Comparison of ENCODE assay signal across 7 mouse cellular contexts in genomic region chr5:148960211-148960610, GRCm38 (mm10). TPM values are rescaled to one million over a fixed set of nuclear protein-coding genes. Genes with fewer than 3 reads are reported as not detected.
A peak's percentile ranks its signal among the peaks of the same experiment; 100 is the strongest.
DNase-seq lines count a peak whose midpoint lies in the region; ATAC-seq and TF ChIP-seq lines count a peak whose summit lies in the region.

No protein-coding gene starts in this region.

- DNase-seq in kidney, adult 11 months, result peak; percentile 71
- DNase-seq in kidney, postnatal 10 days, result no peak
- no peak for DNase-seq in embryonic facial prominence, embryonic 11.5 days (ENCODE audit: low spot score)
- DNase-seq in kidney, adult 2 months, result peak; percentile 66
- DNase-seq in layer of hippocampus, postnatal 25 days (ENCODE audit: extremely low spot score in 1 of 2, low spot score in 1 of 2), result no peak

- H3K4me1 ChIP-seq in embryonic facial prominence, embryonic 11.5 days (ENCODE audit: control insufficient read depth, insufficient read depth, low read length), result peaks cover 7% of the 10 kb centered on the region
- peaks cover 15% of the 10 kb centered on the region; the same call in 1 of the 2 replicates for H3K4me1 ChIP-seq in kidney, adult 2 months (ENCODE audit: control insufficient read depth, insufficient read depth, low read length)
- H3K4me1 ChIP-seq in neural tube, embryonic 12.5 days, result peaks cover 16% of the 10 kb centered on the region

- ATAC-seq in embryonic facial prominence, embryonic 11.5 days (replicated peaks; ENCODE audit: insufficient number of reproducible peaks, low FRiP score, low TSS enrichment, low read depth), result no peak
- 0 out of 2 replicates have a peak, but pooled peaks have one; percentile 16 for ATAC-seq in neural tube, embryonic 12.5 days (ENCODE audit: low FRiP score, low read depth)
- no peak for ATAC-seq in erythroid progenitor cell, adult 5-6 weeks (replicated peaks; ENCODE audit: low FRiP score, poor library complexity, severe bottlenecking)

- H3K4me3 ChIP-seq in embryonic facial prominence, embryonic 11.5 days (ENCODE audit: low read depth, low read length), result no peak overlapping the region
- H3K4me3 ChIP-seq in kidney, adult 2 months (ENCODE audit: insufficient read depth, low read depth, low read length), result peak overlapping the region; percentile 43
- H3K4me3 ChIP-seq in neural tube, embryonic 12.5 days, result no peak overlapping the region

- WGBS in embryonic facial prominence, embryonic 11.5 days, result 62% methylated on average over 10 of the region's 10 CpGs
- WGBS in kidney, adult 2 months, result 35% methylated on average over 10 of the region's 10 CpGs
- WGBS in neural tube, embryonic 12.5 days, result 56% methylated on average over 10 of the region's 10 CpGs

- H3K4me2 ChIP-seq in embryonic facial prominence, embryonic 11.5 days (ENCODE audit: low read depth, low read length), result peak overlapping the region; percentile 90; the same call in 1 of the 2 replicates
- peak overlapping the region; percentile 88 for H3K4me2 ChIP-seq in neural tube, embryonic 12.5 days (replicated peaks)

- H3K27ac ChIP-seq in embryonic facial prominence, embryonic 11.5 days (replicated peaks; ENCODE audit: low read depth, low read length), result no peak overlapping the region
- H3K27ac ChIP-seq in kidney, adult 2 months (ENCODE audit: insufficient read depth, low read depth, low read length), result peak overlapping the region; percentile 97
- H3K27ac ChIP-seq in neural tube, embryonic 12.5 days, result no peak overlapping the region

- TF ChIP-seq POLR2A in kidney, adult 2 months (IDR thresholded peaks at IDR 0.05; ENCODE audit: low read depth, low read length), result no peak

- H3K27me3 ChIP-seq in embryonic facial prominence, embryonic 11.5 days (ENCODE audit: control insufficient read depth, insufficient read depth, low read length), result no peaks in the 10 kb centered on the region
- no peaks in the 10 kb centered on the region for H3K27me3 ChIP-seq in kidney, adult 2 months (replicated peaks; ENCODE audit: control insufficient read depth, insufficient read depth, low read length)
- H3K27me3 ChIP-seq in neural tube, embryonic 12.5 days (replicated peaks), result no peaks in the 10 kb centered on the region

- H3K9ac ChIP-seq in embryonic facial prominence, embryonic 11.5 days (replicated peaks; ENCODE audit: low read length), result no peak overlapping the region
- no peak overlapping the region for H3K9ac ChIP-seq in neural tube, embryonic 12.5 days

- H3K36me3 ChIP-seq in embryonic facial prominence, embryonic 11.5 days (replicated peaks; ENCODE audit: control insufficient read depth, insufficient read depth, low read depth, low read length), result no peaks in the 10 kb centered on the region
- no peaks in the 10 kb centered on the region for H3K36me3 ChIP-seq in kidney, adult 2 months (ENCODE audit: control insufficient read depth, insufficient read depth, low read length)
- no peaks in the 10 kb centered on the region for H3K36me3 ChIP-seq in neural tube, embryonic 12.5 days

- TF ChIP-seq CTCF in kidney, adult 2 months (conservative IDR thresholded peaks at IDR 0.05; ENCODE audit: insufficient read depth, insufficient read length, low read depth, low read length), result no peak

- H3K9me3 ChIP-seq in embryonic facial prominence, embryonic 11.5 days (replicated peaks; ENCODE audit: control insufficient read depth, low read length), result no peaks in the 10 kb centered on the region
- no peaks in the 10 kb centered on the region for H3K9me3 ChIP-seq in neural tube, embryonic 12.5 days

RNA-seq across cellular contexts. Expression of gene Katnal1, which starts 31.1 kb away (rescaled TPM):
- polyA plus RNA-seq in embryonic facial prominence, embryonic 11.5 days (2014; fragmentation: Nextera tagmentation; extraction: Ambion mirVana), result 21.4 and 25.3 TPM in 2 replicates
- polyA plus RNA-seq in kidney, adult 2 months (2012; rRNA removed), result 6.6 and 7.5 TPM in 2 replicates
- polyA plus RNA-seq in neural tube, embryonic 12.5 days (2016; fragmentation: Nextera tagmentation; extraction: Ambion mirVana), result 35.7 and 36.6 TPM in 2 replicates
- total RNA-seq in erythroid progenitor cell, adult 5-6 weeks (2015; ENCODE audit: low replicate concordance), result 28.5 and 40.2 TPM in 2 replicates
- 47.7 and 54.4 TPM in 2 replicates for total RNA-seq in erythroid progenitor cell, adult 5-6 weeks (2017; ENCODE audit: low replicate concordance)
- 10 to 100 TPM; 60.1 to 63.6 TPM for total RNA-seq in layer of hippocampus, postnatal 25 days (2021)

RNA-seq across cellular contexts. Expression of gene Gm42791, which starts 34.7 kb away (rescaled TPM):
- not detected in 2 replicates for polyA plus RNA-seq in embryonic facial prominence, embryonic 11.5 days (2014; fragmentation: Nextera tagmentation; extraction: Ambion mirVana)
- polyA plus RNA-seq in kidney, adult 2 months (2012; rRNA removed), result not detected in 2 replicates
- polyA plus RNA-seq in neural tube, embryonic 12.5 days (2016; fragmentation: Nextera tagmentation; extraction: Ambion mirVana), result 2.6 and 3.6 TPM in 2 replicates
- not detected in 2 replicates for total RNA-seq in erythroid progenitor cell, adult 5-6 weeks (2015; ENCODE audit: low replicate concordance)
- total RNA-seq in erythroid progenitor cell, adult 5-6 weeks (2017; ENCODE audit: low replicate concordance), result not detected in 2 replicates
- total RNA-seq in layer of hippocampus, postnatal 25 days (2021), result 10 to 100 TPM; 18.9 to 21.1 TPM

Comparison
In these comparisons a context has a peak if more than half of its experiments do, and no peak if none do; other contexts are left out.
1. DNase-seq: peak in kidney, adult 11 months (single experiment) and kidney, adult 2 months (single experiment); none in kidney, postnatal 10 days (single experiment), embryonic facial prominence, embryonic 11.5 days (single experiment) and layer of hippocampus, postnatal 25 days (0 of 2).